Mouse (Mus musculus): Measurements from ENCODE around the gene Gm10681. TPM values are rescaled to one million over a fixed set of nuclear protein-coding genes. Genes with fewer than 3 reads are reported as not detected.
"Not testable (repeated sequence)": the region's sequence is repeated elsewhere in the genome, so short reads cannot be mapped to it uniquely, and the experiment has no call there.

Gm10681 gene
- polyA plus RNA-seq, 1 experiment from 2014 or later = not detected

GRCm38 (mm10) chr3:98587721-98588120, 886 bp downstream of the Gm10681 start:
- no peaks in the 10 kb centered on the region for H3K4me1 ChIP-seq (ENCODE audit: control insufficient read depth, insufficient read depth, low read length)
- H3K27me3 ChIP-seq (replicated peaks; ENCODE audit: control insufficient read depth, insufficient read depth, low read length) = no peaks in the 10 kb centered on the region
- no peak overlapping the region for H3K4me2 ChIP-seq (ENCODE audit: low read depth, low read length)
- DNase-seq (ENCODE audit: low spot score) (no peak), ATAC-seq (ENCODE audit: low read depth) (no peak)
- no peak overlapping the region for H3K27ac ChIP-seq (replicated peaks; ENCODE audit: low read depth, low read length)
- H3K4me3 ChIP-seq (ENCODE audit: low read depth, low read length) = no peak overlapping the region
- no peak overlapping the region for H3K9ac ChIP-seq (ENCODE audit: low read depth, low read length)
- H3K36me3 ChIP-seq (ENCODE audit: control insufficient read depth, insufficient read depth, low read length) = no peaks in the 10 kb centered on the region
- no peaks in the 10 kb centered on the region for H3K9me3 ChIP-seq (ENCODE audit: control insufficient read depth, low read length)
- WGBS = 86% methylated on average over 2 of the region's 2 CpGs

DNA sequence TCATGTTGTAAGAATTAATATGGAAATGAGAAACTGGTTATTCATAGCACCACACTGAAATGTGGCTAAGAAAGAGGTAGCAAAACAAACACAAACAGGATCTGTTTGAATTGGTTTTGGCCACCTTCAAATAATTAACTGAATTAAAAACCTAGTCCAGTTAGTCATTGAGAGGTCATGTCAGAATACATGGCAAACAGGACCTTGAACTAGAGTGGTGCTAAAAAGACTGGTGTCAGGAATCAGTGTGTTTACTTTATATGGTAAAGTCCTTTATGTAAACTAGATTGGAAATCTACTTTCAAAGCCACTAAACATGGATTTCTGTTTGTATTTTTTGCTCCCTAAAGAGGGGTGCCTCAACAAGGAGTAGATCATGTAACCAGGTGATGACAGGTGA, 6.0 kb downstream of the Gm10681 start:
- H3K27ac ChIP-seq (replicated peaks; ENCODE audit: low read depth, low read length); ATAC-seq (ENCODE audit: low read depth); H3K9ac ChIP-seq (ENCODE audit: low read depth, low read length); H3K9me3 ChIP-seq (ENCODE audit: control insufficient read depth, low read length); H3K4me3 ChIP-seq (ENCODE audit: low read depth, low read length); H3K4me2 ChIP-seq (ENCODE audit: low read depth, low read length); H3K4me1 ChIP-seq (ENCODE audit: control insufficient read depth, insufficient read depth, low read length); DNase-seq (ENCODE audit: low spot score); H3K27me3 ChIP-seq (replicated peaks; ENCODE audit: control insufficient read depth, insufficient read depth, low read length); H3K36me3 ChIP-seq (ENCODE audit: control insufficient read depth, insufficient read depth, low read length): not testable (repeated sequence)

DNA sequence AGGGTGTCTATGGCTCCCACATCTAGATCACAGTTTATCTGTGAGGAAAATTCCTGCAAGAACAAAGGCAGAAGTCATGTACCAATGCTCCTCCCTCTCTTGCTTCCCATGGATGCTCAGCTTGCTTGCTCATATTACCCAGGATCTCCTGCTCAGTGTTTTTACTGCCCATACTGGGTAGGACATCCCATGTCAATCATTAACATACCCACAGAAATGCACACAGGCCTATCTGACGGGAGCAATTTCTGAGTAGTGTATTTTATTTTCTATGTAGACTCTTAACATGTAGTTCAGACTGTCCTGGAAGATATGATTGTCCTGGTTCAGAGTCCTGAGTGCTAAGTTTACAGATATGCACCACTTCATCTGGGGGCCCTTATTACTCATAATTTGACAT, 6.4 kb downstream of the Gm10681 start:
- ATAC-seq (ENCODE audit: low read depth); H3K27me3 ChIP-seq (replicated peaks; ENCODE audit: control insufficient read depth, insufficient read depth, low read length); H3K9me3 ChIP-seq (ENCODE audit: control insufficient read depth, low read length); H3K36me3 ChIP-seq (ENCODE audit: control insufficient read depth, insufficient read depth, low read length); H3K4me3 ChIP-seq (ENCODE audit: low read depth, low read length); H3K4me2 ChIP-seq (ENCODE audit: low read depth, low read length); DNase-seq (ENCODE audit: low spot score); H3K4me1 ChIP-seq (ENCODE audit: control insufficient read depth, insufficient read depth, low read length); H3K9ac ChIP-seq (ENCODE audit: low read depth, low read length); H3K27ac ChIP-seq (replicated peaks; ENCODE audit: low read depth, low read length): not testable (repeated sequence)
- WGBS = no CpG with 5 or more reads among the region's 1 CpGs

GRCm38 (mm10) chr3:98581024-98581423, 7.6 kb downstream of the Gm10681 start:
- not testable (repeated sequence) for H3K27me3 ChIP-seq (replicated peaks; ENCODE audit: control insufficient read depth, insufficient read depth, low read length); H3K4me1 ChIP-seq (ENCODE audit: control insufficient read depth, insufficient read depth, low read length); H3K36me3 ChIP-seq (ENCODE audit: control insufficient read depth, insufficient read depth, low read length); H3K9me3 ChIP-seq (ENCODE audit: control insufficient read depth, low read length); H3K27ac ChIP-seq (replicated peaks; ENCODE audit: low read depth, low read length); H3K9ac ChIP-seq (ENCODE audit: low read depth, low read length); H3K4me3 ChIP-seq (ENCODE audit: low read depth, low read length); ATAC-seq (ENCODE audit: low read depth); H3K4me2 ChIP-seq (ENCODE audit: low read depth, low read length)
- peak; percentile 48 for DNase-seq (ENCODE audit: low spot score)
- WGBS = no CpG with 5 or more reads among the region's 1 CpGs

- H3K36me3 ChIP-seq (ENCODE audit: control insufficient read depth, insufficient read depth, low read length); DNase-seq (ENCODE audit: low spot score); H3K4me2 ChIP-seq (ENCODE audit: low read depth, low read length); H3K27me3 ChIP-seq (replicated peaks; ENCODE audit: control insufficient read depth, insufficient read depth, low read length); H3K9ac ChIP-seq (ENCODE audit: low read depth, low read length); H3K9me3 ChIP-seq (ENCODE audit: control insufficient read depth, low read length); H3K4me1 ChIP-seq (ENCODE audit: control insufficient read depth, insufficient read depth, low read length); H3K27ac ChIP-seq (replicated peaks; ENCODE audit: low read depth, low read length); H3K4me3 ChIP-seq (ENCODE audit: low read depth, low read length); ATAC-seq (ENCODE audit: low read depth): not testable (repeated sequence)
- WGBS = 83% methylated on average over 2 of the region's 2 CpGs
These were observed 20.9 kb downstream of the Gm10681 start for GRCm38 (mm10) chr3:98567717-98568116.

DNA sequence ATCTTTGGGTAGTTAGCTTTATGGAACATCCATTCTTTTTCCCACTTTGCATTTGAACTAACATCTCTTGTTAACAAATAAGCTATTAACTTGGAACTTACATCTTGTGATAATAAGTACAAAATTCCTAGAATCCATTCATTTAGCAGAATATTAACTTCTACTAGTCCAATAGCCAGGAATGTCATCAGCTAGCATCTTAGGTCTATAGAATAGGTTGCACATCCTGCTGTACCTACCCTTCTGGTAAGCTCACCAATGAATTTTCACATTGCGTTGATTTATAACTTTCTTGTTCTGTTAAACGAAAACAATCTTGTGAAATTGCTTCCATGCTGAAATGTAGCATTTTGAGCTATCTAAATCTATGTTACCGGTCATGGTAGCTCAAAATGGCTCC, 23.7 kb downstream of the Gm10681 start:
- not testable (repeated sequence) for H3K4me1 ChIP-seq (ENCODE audit: control insufficient read depth, insufficient read depth, low read length); ATAC-seq (ENCODE audit: low read depth); H3K27me3 ChIP-seq (replicated peaks; ENCODE audit: control insufficient read depth, insufficient read depth, low read length); H3K36me3 ChIP-seq (ENCODE audit: control insufficient read depth, insufficient read depth, low read length); H3K27ac ChIP-seq (replicated peaks; ENCODE audit: low read depth, low read length); DNase-seq (ENCODE audit: low spot score); H3K9me3 ChIP-seq (ENCODE audit: control insufficient read depth, low read length); H3K4me3 ChIP-seq (ENCODE audit: low read depth, low read length); H3K9ac ChIP-seq (ENCODE audit: low read depth, low read length); H3K4me2 ChIP-seq (ENCODE audit: low read depth, low read length)
- WGBS = no CpG with 5 or more reads among the region's 3 CpGs

GRCm38 (mm10) chr3:98563831-98564230, 24.8 kb downstream of the Gm10681 start:
- not testable (repeated sequence) for H3K36me3 ChIP-seq (ENCODE audit: control insufficient read depth, insufficient read depth, low read length); H3K9me3 ChIP-seq (ENCODE audit: control insufficient read depth, low read length); H3K4me2 ChIP-seq (ENCODE audit: low read depth, low read length); H3K4me1 ChIP-seq (ENCODE audit: control insufficient read depth, insufficient read depth, low read length); H3K27me3 ChIP-seq (replicated peaks; ENCODE audit: control insufficient read depth, insufficient read depth, low read length); DNase-seq (ENCODE audit: low spot score); H3K9ac ChIP-seq (ENCODE audit: low read depth, low read length); H3K27ac ChIP-seq (replicated peaks; ENCODE audit: low read depth, low read length); ATAC-seq (ENCODE audit: low read depth); H3K4me3 ChIP-seq (ENCODE audit: low read depth, low read length)
- no CpG with 5 or more reads among the region's 2 CpGs for WGBS

DNA sequence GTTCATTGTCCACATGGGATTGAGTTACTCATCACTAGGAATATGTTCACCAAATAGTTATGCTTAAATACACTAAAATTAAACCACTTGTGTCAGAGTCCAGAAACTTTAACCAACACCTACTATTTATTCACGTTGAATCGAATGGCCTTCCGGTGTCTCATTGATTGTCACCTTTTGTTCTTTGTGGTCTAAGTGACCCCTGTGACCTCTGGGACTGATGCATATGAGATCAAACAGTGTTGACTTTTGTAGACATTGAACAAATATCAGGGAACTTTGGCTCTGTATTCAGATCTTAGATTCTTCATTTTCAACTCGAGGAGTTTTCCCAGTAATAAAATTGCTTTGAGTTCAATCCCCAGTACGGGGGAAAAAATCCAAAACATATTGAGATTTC, 27.9 kb downstream of the Gm10681 start:
- WGBS = no CpG with 5 or more reads among the region's 5 CpGs
- H3K27me3 ChIP-seq (replicated peaks; ENCODE audit: control insufficient read depth, insufficient read depth, low read length); H3K9ac ChIP-seq (ENCODE audit: low read depth, low read length); H3K4me2 ChIP-seq (ENCODE audit: low read depth, low read length); H3K27ac ChIP-seq (replicated peaks; ENCODE audit: low read depth, low read length); H3K4me1 ChIP-seq (ENCODE audit: control insufficient read depth, insufficient read depth, low read length); ATAC-seq (ENCODE audit: low read depth); H3K36me3 ChIP-seq (ENCODE audit: control insufficient read depth, insufficient read depth, low read length); H3K4me3 ChIP-seq (ENCODE audit: low read depth, low read length); H3K9me3 ChIP-seq (ENCODE audit: control insufficient read depth, low read length); DNase-seq (ENCODE audit: low spot score): not testable (repeated sequence)

- not testable (repeated sequence) for ATAC-seq (ENCODE audit: low read depth); H3K9me3 ChIP-seq (ENCODE audit: control insufficient read depth, low read length); H3K4me3 ChIP-seq (ENCODE audit: low read depth, low read length); H3K9ac ChIP-seq (ENCODE audit: low read depth, low read length); H3K4me1 ChIP-seq (ENCODE audit: control insufficient read depth, insufficient read depth, low read length); H3K27me3 ChIP-seq (replicated peaks; ENCODE audit: control insufficient read depth, insufficient read depth, low read length); H3K27ac ChIP-seq (replicated peaks; ENCODE audit: low read depth, low read length); DNase-seq (ENCODE audit: low spot score); H3K36me3 ChIP-seq (ENCODE audit: control insufficient read depth, insufficient read depth, low read length); H3K4me2 ChIP-seq (ENCODE audit: low read depth, low read length)
- WGBS = no CpG with 5 or more reads among the region's 1 CpGs
These were observed 37.8 kb downstream of the Gm10681 start for GRCm38 (mm10) chr3:98550832-98551231.
